Mouse (Mus musculus) neutrophil, adult 65 days (primary cell): ENCODE data around the gene Gad2. TPM values are rescaled to one million over a fixed set of nuclear protein-coding genes. Genes with fewer than 3 reads are reported as not detected.

Experiments
- total RNA-seq: library from RNA; stranded (reverse); gene quantifications from 2 replicates; pipeline ENCODE4 v1.2.4, GENCODE M21; 2023

The Gad2 gene
- not detected in 2 replicates for total RNA-seq

GRCm38 (mm10) chr2:22621828-22622731 is at the start of gene Gad2:
Gad2 (plus strand) TSS chr2:22622205.

Other genes with a start within 250 kb of the Gad2 start
- 249 and 255 TPM in 2 replicates for gene Apbb1ip, start 151.9 kb downstream of the Gad2 start, total RNA-seq